Mouse (Mus musculus): ENCODE measurements around the gene Spaca4. TPM values are rescaled to one million over a fixed set of nuclear protein-coding genes. Genes with fewer than 3 reads are reported as not detected.

Spaca4 gene
- polyA plus RNA-seq, 1 experiment: not detected

DNA sequence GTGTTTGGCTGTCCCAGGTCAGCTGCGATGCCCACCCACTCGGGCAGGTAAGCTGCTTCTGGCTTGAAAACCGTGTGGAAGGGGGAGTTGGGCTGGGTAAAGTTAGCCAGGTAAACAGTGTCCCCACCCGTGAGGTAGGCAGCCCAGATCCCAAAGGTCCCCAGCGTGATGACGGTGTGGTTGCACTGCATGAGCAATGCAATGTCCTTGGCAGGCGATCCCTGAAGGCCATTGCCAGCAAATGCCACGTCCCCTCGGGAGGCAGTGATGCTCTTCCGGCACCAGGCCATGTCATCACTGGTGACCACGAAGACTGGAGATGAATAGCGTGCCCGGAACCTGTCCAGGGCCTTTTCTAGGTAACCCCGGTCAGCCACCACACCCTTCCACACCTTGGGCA lies 47.1 kb downstream of the Spaca4 start:
- TF ChIP-seq GATA1 (IDR thresholded peaks at IDR 0.05; ENCODE audit: low read length): no peak

DNA sequence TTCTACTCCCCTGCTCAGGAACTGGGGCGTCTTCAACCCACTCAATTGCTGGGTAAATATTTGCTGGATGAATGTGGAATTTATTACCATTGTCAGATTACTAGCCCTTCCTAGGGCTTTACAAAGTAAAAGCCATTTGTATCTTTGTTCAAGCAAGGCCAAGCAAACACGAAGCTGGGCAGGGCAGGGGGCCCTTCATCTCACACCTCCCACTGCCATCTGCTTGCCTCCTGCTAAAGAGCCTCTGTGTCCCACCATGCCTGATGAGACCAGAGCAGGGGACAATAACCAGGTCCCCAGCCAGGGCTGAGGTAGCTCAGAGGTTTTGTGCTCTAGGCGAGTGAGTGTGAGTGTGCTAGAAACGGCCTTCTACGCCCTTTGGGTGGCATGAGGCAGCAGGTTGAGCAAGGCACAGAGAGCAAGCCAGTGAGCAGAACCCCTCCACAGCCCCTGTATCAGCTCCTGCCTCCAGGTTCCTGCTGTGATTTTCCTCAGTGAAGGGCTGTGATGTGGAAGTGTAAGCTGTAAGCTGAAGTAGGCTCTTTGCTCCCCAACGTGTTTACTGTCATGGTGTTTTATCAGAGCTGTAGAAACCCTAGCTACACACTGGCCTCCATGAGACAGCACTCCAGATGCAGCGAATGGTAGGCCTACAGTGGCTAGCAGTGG lies 47.9 kb downstream of the Spaca4 start:
- TF ChIP-seq GATA1 (IDR thresholded peaks at IDR 0.05; ENCODE audit: low read length): no peak

Other genes with a start within 250 kb of the Spaca4 start
- gene Tulp2, start 243.9 kb downstream of the Spaca4 start, polyA plus RNA-seq (2012): 1.7 and 2.0 TPM in 2 replicates
- not detected in 2 replicates for gene Gm45808, start 239.0 kb downstream of the Spaca4 start, polyA plus RNA-seq (2012)
- gene Dhdh, start 237.0 kb downstream of the Spaca4 start, polyA plus RNA-seq (2012): 0.29 and 0.49 TPM in 2 replicates
- 1,038 and 1,233 TPM in 2 replicates for gene Nucb1, start 215.4 kb downstream of the Spaca4 start, polyA plus RNA-seq (2012)
- 87.1 and 135 TPM in 2 replicates for gene Ppp1r15a, start 199.5 kb downstream of the Spaca4 start, polyA plus RNA-seq (2012)
- 1.2 and 1.8 TPM in 2 replicates for gene Plekha4, start 199.5 kb downstream of the Spaca4 start, polyA plus RNA-seq (2012)
- gene Hsd17b14, start 170.9 kb downstream of the Spaca4 start, polyA plus RNA-seq (2012): 10.6 and 11.5 TPM in 2 replicates
- 83.5 and 192 TPM in 2 replicates for gene Bcat2, start 155.7 kb downstream of the Spaca4 start, polyA plus RNA-seq (2012)
- gene Fgf21, start 110.3 kb downstream of the Spaca4 start, polyA plus RNA-seq (2012): not detected in 2 replicates
- gene Fut1, start 108.5 kb downstream of the Spaca4 start, polyA plus RNA-seq (2012): not detected in 2 replicates
- 0.11 and 0.14 TPM in 2 replicates for gene Izumo1, start 104.0 kb downstream of the Spaca4 start, polyA plus RNA-seq (2012)
- gene Rasip1, start 98.3 kb downstream of the Spaca4 start, polyA plus RNA-seq (2012): 1.2 and 1.6 TPM in 2 replicates
- not detected in 2 replicates for gene Mamstr, start 85.8 kb downstream of the Spaca4 start, polyA plus RNA-seq (2012)
- gene Fut2, start 59.4 kb downstream of the Spaca4 start, polyA plus RNA-seq (2012): not detected in 2 replicates
- 0.11 TPM in 1 of 2 replicates, not detected in the other for gene Ntn5, start 41.8 kb downstream of the Spaca4 start, polyA plus RNA-seq (2012)
- not detected in 2 replicates for gene Sec1, start 31.4 kb downstream of the Spaca4 start, polyA plus RNA-seq (2012)
- gene Car11, start 26.0 kb downstream of the Spaca4 start, polyA plus RNA-seq (2012): 0.37 and 0.79 TPM in 2 replicates
- gene Dbp, start 20.7 kb downstream of the Spaca4 start, polyA plus RNA-seq (2012): 22.4 and 28.4 TPM in 2 replicates
- 18,264 and 20,873 TPM in 2 replicates for gene Rpl18, start 10.4 kb downstream of the Spaca4 start, polyA plus RNA-seq (2012)
- 172 and 187 TPM in 2 replicates for gene Sphk2, start 7.8 kb downstream of the Spaca4 start, polyA plus RNA-seq (2012)
- 1.2 TPM in 2 replicates for gene Fam83e, start 4.6 kb downstream of the Spaca4 start, polyA plus RNA-seq (2012)
- 0.03 and 0.04 TPM in 2 replicates for gene Lmtk3, start 57.9 kb upstream of the Spaca4 start, polyA plus RNA-seq (2012)
- not detected in 2 replicates for gene Sult2b1, start 58.9 kb upstream of the Spaca4 start, polyA plus RNA-seq (2012)
- gene Cyth2, start 88.8 kb upstream of the Spaca4 start, polyA plus RNA-seq (2012): 117 and 133 TPM in 2 replicates
- 1.1 and 1.3 TPM in 2 replicates for gene Kcnj14, start 99.0 kb upstream of the Spaca4 start, polyA plus RNA-seq (2012)
- gene Grwd1, start 105.1 kb upstream of the Spaca4 start, polyA plus RNA-seq (2012): 126 and 128 TPM in 2 replicates
- gene Kdelr1, start 147.0 kb upstream of the Spaca4 start, polyA plus RNA-seq (2012): 249 and 281 TPM in 2 replicates
- gene Grin2d, start 152.6 kb upstream of the Spaca4 start, polyA plus RNA-seq (2012): 0.02 TPM in 2 replicates
- gene Syngr4, start 170.9 kb upstream of the Spaca4 start, polyA plus RNA-seq (2012): 80.3 and 80.6 TPM in 2 replicates
- 44.3 and 60.2 TPM in 2 replicates for gene Tmem143, start 171.1 kb upstream of the Spaca4 start, polyA plus RNA-seq (2012)
- 1.4 and 2.5 TPM in 2 replicates for gene Emp3, start 195.6 kb upstream of the Spaca4 start, polyA plus RNA-seq (2012)
- gene Ccdc114, start 198.3 kb upstream of the Spaca4 start, polyA plus RNA-seq (2012): not detected in 2 replicates